Mouse (Mus musculus): ENCODE results near the gene Lipa. TPM values are rescaled to one million over a fixed set of nuclear protein-coding genes. Genes with fewer than 3 reads are reported as not detected.

Lipa gene
- polyA plus RNA-seq, 1 experiment from 2014 or later: 28.6 TPM

DNA sequence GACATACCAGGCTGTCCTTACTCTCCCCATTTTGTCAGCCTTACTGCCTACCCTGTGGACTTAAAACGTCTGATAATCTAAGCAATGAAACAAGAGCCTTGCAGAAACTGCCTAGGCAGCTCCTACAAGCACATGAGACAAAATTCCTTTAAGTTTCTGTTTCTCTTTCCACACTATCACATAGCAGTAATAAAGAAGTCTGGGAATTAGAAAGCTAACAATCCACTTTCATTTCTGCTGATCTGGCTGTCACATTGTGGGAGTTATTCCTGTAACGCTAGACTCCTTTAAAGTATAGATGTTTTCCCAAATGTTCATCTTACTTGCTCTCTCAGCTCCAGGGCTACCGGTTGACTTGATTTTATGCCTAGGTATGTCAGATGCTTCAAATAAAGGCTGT, 26.2 kb upstream of the Lipa start:
- Histone ChIP-seq H3K9ac (no peak overlapping the region), H3K9me3 (ENCODE audit: control insufficient read depth, low read length) (no peaks in the 10 kb centered on the region), H3K27ac (no peak overlapping the region), H3K4me1 (replicated peaks; ENCODE audit: control insufficient read depth, insufficient read depth, low read length) (no peaks in the 10 kb centered on the region), H3K36me3 (replicated peaks; ENCODE audit: control insufficient read depth, insufficient read depth) (no peaks in the 10 kb centered on the region), H3K4me2 (replicated peaks) (no peak overlapping the region), H3K27me3 (ENCODE audit: control insufficient read depth, insufficient read depth, low read length) (no peaks in the 10 kb centered on the region), H3K4me3 (replicated peaks; ENCODE audit: low read length) (no peak overlapping the region)
- DNase-seq (ENCODE audit: low spot score) (no peak), ATAC-seq (ENCODE audit: low FRiP score) (no peak)
- 76% methylated on average over 3 of the region's 3 CpGs for WGBS

DNA sequence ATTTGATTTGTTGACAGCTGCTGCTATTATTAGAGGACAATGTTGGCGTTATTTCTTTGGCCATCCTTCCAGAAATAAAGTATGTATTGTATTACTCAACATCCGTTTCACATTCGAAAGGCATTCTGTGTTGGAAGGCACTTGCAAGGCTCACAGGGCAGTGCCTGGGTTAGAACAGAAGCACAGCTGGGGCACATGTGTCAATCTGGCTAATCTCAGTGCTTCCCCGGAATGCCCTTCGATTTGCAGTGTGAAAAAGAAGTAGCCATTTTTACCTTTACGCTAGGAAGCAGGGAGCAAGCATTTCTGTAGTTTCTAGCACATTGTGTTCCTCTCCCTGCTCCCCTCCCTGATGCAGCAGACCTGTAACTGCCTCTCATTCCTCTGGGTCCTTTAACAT, 25.7 kb upstream of the Lipa start:
- H3K27me3 ChIP-seq (ENCODE audit: control insufficient read depth, insufficient read depth, low read length): no peaks in the 10 kb centered on the region
- no peaks in the 10 kb centered on the region for H3K4me1 ChIP-seq (replicated peaks; ENCODE audit: control insufficient read depth, insufficient read depth, low read length)
- no peak for ATAC-seq (ENCODE audit: low FRiP score)
- H3K9me3 ChIP-seq (ENCODE audit: control insufficient read depth, low read length): no peaks in the 10 kb centered on the region
- no peaks in the 10 kb centered on the region for H3K36me3 ChIP-seq (replicated peaks; ENCODE audit: control insufficient read depth, insufficient read depth)
- DNase-seq (ENCODE audit: low spot score): no peak
- WGBS: 60% methylated on average over 6 of the region's 6 CpGs
- H3K4me2 ChIP-seq (replicated peaks): no peak overlapping the region
- H3K27ac ChIP-seq: no peak overlapping the region
- H3K9ac ChIP-seq: no peak overlapping the region
- no peak overlapping the region for H3K4me3 ChIP-seq (replicated peaks; ENCODE audit: low read length)

DNA sequence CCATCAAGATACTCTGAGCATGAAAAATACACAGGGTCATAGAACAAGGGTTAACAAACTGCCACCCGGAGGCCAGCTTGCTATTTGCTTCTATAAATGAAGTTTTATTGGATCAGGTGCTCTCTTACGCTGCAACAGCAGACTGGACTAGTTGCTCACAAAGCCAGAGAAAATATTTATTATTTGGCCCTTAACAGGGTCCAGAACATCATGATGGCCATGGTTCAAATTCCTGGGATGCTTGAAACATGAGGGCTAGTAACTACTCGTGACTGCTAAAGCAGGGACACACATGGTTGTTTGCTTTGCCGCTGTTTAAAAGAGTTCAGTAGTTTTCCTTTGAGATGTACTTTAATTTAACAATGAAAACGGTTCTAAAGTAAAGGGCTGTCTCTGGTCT, 24.7 kb upstream of the Lipa start:
- Histone ChIP-seq H3K4me2 (replicated peaks) (0 out of 2 replicates have a peak overlapping the region, but pooled peaks have one; percentile 6), H3K9me3 (ENCODE audit: control insufficient read depth, low read length) (no peaks in the 10 kb centered on the region), H3K27ac (no peak overlapping the region), H3K4me3 (replicated peaks; ENCODE audit: low read length) (no peak overlapping the region), H3K27me3 (ENCODE audit: control insufficient read depth, insufficient read depth, low read length) (no peaks in the 10 kb centered on the region), H3K9ac (no peak overlapping the region), H3K36me3 (replicated peaks; ENCODE audit: control insufficient read depth, insufficient read depth) (no peaks in the 10 kb centered on the region), H3K4me1 (replicated peaks; ENCODE audit: control insufficient read depth, insufficient read depth, low read length) (no peaks in the 10 kb centered on the region)
- ATAC-seq (ENCODE audit: low FRiP score): no peak
- WGBS: 76% methylated on average over 5 of the region's 5 CpGs
- no peak for DNase-seq (ENCODE audit: low spot score)

DNA sequence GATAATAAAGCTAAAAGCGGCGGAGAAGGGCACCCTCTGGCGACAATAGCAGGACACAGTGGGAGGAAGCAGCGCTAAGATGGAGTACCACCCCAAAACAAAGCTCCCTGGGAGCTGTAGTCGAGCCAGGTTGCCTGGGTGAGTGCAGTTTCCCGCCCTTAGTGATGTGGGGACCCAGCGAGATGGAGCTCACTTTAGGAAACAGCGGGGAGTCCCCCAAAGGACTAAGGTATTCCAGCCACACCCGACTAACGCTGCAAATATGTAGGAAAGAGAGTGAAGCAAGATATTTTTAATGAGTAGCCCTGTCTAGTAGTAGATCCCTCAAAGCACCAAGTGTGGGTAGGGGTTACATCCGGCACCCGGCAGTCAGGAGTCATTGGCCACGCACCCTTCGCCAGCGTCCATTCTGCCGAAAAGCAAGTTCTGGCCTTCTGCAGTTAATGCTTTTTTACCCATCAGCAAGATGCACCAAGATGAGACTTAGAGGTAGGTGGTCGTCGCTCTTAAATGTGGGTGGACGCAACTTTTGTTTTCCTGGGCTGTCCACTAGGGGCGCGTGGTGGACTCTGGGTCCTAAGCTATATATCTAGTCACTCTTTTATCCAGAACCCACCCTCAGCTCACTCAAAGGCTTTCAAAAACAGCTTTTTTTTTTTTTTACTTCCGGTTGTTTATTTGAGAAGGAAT, 23.4 kb upstream of the Lipa start, which contains the start of gene Ifit2:
TSS of gene Ifit2 (plus strand) at position 161 of the 690 bp plus-strand sequence.
- no peaks in the 10 kb centered on the region for H3K36me3 ChIP-seq (replicated peaks; ENCODE audit: control insufficient read depth, insufficient read depth)
- no peaks in the 10 kb centered on the region for H3K4me1 ChIP-seq (replicated peaks; ENCODE audit: control insufficient read depth, insufficient read depth, low read length)
- H3K27me3 ChIP-seq (ENCODE audit: control insufficient read depth, insufficient read depth, low read length): no peaks in the 10 kb centered on the region
- peak within 1 kb of the TSS; percentile 42 for H3K4me3 ChIP-seq (replicated peaks; ENCODE audit: low read length)
- DNase-seq (ENCODE audit: low spot score): peak; percentile 82
- H3K27ac ChIP-seq: peak within 1 kb of the TSS; percentile 52
- no peaks in the 10 kb centered on the region for H3K9me3 ChIP-seq (ENCODE audit: control insufficient read depth, low read length)
- WGBS: under 1% methylated on average over 22 of the region's 22 CpGs
- peak; percentile 95 for ATAC-seq (ENCODE audit: low FRiP score)
- peak within 1 kb of the TSS; percentile 69 for H3K4me2 ChIP-seq (replicated peaks)
- peak within 1 kb of the TSS; percentile 50 for H3K9ac ChIP-seq

DNA sequence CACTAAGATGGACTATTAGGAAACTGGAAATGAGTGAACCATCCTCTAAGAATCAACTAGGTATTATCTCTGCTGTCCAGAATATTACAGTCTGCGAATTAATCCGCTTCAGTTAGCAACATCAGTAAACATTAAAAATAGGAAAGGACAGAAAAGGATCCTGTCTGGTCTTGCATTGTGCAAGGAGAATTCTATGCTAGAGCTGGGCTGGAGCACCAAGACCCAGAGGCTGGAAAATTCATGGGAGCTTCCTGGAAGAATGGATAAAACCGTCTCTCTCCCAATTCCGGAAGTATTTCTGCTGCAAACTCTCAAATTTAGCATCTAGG, 22.9 kb upstream of the Lipa start:
- Histone ChIP-seq H3K9ac (peak overlapping the region; percentile 50), H3K4me2 (replicated peaks) (peak overlapping the region; percentile 69), H3K4me1 (replicated peaks; ENCODE audit: control insufficient read depth, insufficient read depth, low read length) (no peaks in the 10 kb centered on the region), H3K4me3 (replicated peaks; ENCODE audit: low read length) (peak overlapping the region; percentile 42), H3K36me3 (replicated peaks; ENCODE audit: control insufficient read depth, insufficient read depth) (no peaks in the 10 kb centered on the region), H3K27ac (peak overlapping the region; percentile 52), H3K9me3 (ENCODE audit: control insufficient read depth, low read length) (no peaks in the 10 kb centered on the region), H3K27me3 (ENCODE audit: control insufficient read depth, insufficient read depth, low read length) (no peaks in the 10 kb centered on the region)
- DNase-seq (ENCODE audit: low spot score) (no peak), ATAC-seq (ENCODE audit: low FRiP score) (peak; percentile 19; the same call in 1 of the 2 replicates)
- WGBS: 26% methylated on average over 4 of the region's 4 CpGs

DNA sequence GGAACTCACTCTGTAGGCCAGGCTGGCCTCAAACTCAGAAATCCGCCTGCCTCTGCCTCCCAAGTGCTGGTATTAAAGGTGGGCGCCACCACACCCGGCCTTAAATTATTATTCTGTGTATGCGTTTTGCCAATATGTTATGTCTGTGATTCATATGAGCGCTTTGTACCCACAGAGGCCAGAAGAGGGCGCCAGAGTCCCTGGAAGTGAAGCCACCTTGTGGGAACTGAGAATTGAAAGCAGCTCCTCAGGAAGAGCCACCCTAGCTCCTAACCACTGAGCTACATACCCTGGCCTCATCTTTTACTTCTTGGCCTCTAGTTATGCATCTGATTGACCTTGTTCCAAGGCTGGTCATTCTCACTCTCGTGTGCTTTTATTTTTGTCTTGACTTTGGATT, 20.7 kb upstream of the Lipa start:
- Histone ChIP-seq H3K36me3 (replicated peaks; ENCODE audit: control insufficient read depth, insufficient read depth) (no peaks in the 10 kb centered on the region), H3K9ac (no peak overlapping the region), H3K9me3 (ENCODE audit: control insufficient read depth, low read length) (no peaks in the 10 kb centered on the region), H3K4me1 (replicated peaks; ENCODE audit: control insufficient read depth, insufficient read depth, low read length) (no peaks in the 10 kb centered on the region), H3K27me3 (ENCODE audit: control insufficient read depth, insufficient read depth, low read length) (no peaks in the 10 kb centered on the region), H3K4me3 (replicated peaks; ENCODE audit: low read length) (no peak overlapping the region), H3K4me2 (replicated peaks) (no peak overlapping the region), H3K27ac (no peak overlapping the region)
- WGBS: 28% methylated on average over 7 of the region's 7 CpGs
- ATAC-seq (ENCODE audit: low FRiP score): no peak
- DNase-seq (ENCODE audit: low spot score): peak; percentile 68

DNA sequence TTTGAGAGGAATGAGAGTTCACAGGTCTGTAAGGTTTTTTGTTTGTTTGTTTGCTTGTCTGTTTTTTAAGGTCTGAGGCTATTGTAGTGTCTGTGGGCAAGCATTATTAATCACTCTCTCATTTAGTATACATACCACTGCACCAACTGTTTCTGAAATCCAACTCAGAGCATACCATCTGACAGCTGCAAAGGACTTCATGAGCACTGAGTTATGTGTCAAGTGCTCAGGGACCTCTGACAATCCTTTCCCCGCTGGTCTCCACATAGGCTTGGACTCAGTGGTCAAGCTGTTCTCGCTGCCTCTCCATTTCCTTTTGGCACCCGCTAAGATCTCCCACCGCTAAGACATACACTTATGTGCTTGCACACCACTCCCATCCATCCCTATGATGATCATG, 18.9 kb upstream of the Lipa start:
- 87% methylated on average over 4 of the region's 4 CpGs for WGBS
- Histone ChIP-seq H3K36me3 (replicated peaks; ENCODE audit: control insufficient read depth, insufficient read depth) (no peaks in the 10 kb centered on the region), H3K4me1 (replicated peaks; ENCODE audit: control insufficient read depth, insufficient read depth, low read length) (no peaks in the 10 kb centered on the region), H3K4me3 (replicated peaks; ENCODE audit: low read length) (no peak overlapping the region), H3K27me3 (ENCODE audit: control insufficient read depth, insufficient read depth, low read length) (no peaks in the 10 kb centered on the region), H3K27ac (no peak overlapping the region), H3K9me3 (ENCODE audit: control insufficient read depth, low read length) (no peaks in the 10 kb centered on the region), H3K4me2 (replicated peaks) (no peak overlapping the region), H3K9ac (no peak overlapping the region)
- ATAC-seq (ENCODE audit: low FRiP score): no peak
- no peak for DNase-seq (ENCODE audit: low spot score)

DNA sequence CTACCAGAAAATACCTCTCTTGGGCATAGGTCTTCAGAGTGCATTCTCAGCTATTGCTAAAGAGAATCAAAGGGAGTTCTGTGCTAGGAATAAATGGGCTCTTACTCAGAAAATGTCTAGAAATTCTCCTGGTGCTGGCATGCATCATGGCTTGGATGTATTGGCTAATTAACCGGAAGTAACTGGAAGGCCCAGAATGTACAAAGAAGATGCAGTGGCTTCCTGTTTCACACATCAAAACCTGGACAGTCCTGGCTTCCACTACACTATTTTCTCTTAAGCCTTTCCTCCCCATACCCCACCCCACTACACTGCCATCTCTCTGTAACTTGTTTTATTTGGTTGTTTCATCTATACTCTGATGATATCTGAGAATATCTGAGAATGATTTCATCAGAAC, 12.1 kb upstream of the Lipa start:
- H3K9ac ChIP-seq: no peak overlapping the region
- no peak overlapping the region for H3K4me2 ChIP-seq (replicated peaks)
- 85% methylated on average over 1 of the region's 1 CpGs for WGBS
- H3K27me3 ChIP-seq (ENCODE audit: control insufficient read depth, insufficient read depth, low read length): no peaks in the 10 kb centered on the region
- DNase-seq (ENCODE audit: low spot score) (no peak), ATAC-seq (ENCODE audit: low FRiP score) (no peak)
- H3K27ac ChIP-seq: no peak overlapping the region
- no peaks in the 10 kb centered on the region for H3K36me3 ChIP-seq (replicated peaks; ENCODE audit: control insufficient read depth, insufficient read depth)
- H3K4me3 ChIP-seq (replicated peaks; ENCODE audit: low read length): no peak overlapping the region
- no peaks in the 10 kb centered on the region for H3K4me1 ChIP-seq (replicated peaks; ENCODE audit: control insufficient read depth, insufficient read depth, low read length)
- no peaks in the 10 kb centered on the region for H3K9me3 ChIP-seq (ENCODE audit: control insufficient read depth, low read length)

DNA sequence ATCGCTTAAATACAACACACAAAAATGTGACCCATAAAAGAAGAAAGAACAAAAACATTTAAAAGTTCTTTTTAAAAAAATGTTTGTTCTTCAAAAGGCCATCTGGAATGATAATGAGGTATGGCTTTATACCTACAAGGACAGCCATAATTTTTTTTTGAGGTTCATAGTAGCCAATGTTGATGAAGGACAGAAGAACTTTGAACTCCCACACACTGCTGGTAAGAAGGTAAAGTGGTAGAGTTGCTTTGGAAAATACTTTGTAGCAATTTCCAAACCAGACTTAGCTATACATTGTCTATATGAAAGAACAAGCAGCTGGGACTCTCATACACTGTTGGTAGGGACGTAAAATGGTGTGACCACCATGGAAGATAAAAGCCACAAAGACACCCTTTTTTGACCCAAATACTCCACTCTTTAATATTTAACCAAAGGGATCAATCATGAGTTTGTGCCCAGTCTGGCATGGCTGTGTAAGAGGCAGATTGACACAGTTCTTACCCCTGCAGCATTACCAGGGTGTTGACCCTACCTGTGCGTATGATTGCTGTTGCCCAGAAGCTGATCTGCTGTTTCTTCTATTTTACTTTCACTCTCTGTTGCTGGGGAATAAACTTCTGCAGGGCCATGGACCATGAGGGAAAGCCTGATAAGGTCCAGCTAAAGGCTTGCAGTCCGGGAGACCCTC, 4.9 kb upstream of the Lipa start:
- WGBS: 96% methylated on average over 4 of the region's 4 CpGs
- Histone ChIP-seq H3K27me3 (ENCODE audit: control insufficient read depth, insufficient read depth, low read length) (no peaks in the 10 kb centered on the region), H3K36me3 (replicated peaks; ENCODE audit: control insufficient read depth, insufficient read depth) (no peaks in the 10 kb centered on the region), H3K9me3 (ENCODE audit: control insufficient read depth, low read length) (no peaks in the 10 kb centered on the region), H3K9ac (no peak overlapping the region), H3K4me1 (replicated peaks; ENCODE audit: control insufficient read depth, insufficient read depth, low read length) (no peaks in the 10 kb centered on the region), H3K4me2 (replicated peaks) (no peak overlapping the region), H3K27ac (no peak overlapping the region), H3K4me3 (replicated peaks; ENCODE audit: low read length) (no peak overlapping the region)
- DNase-seq (ENCODE audit: low spot score) (no peak), ATAC-seq (ENCODE audit: low FRiP score) (no peak)
